Mouse (Mus musculus): ENCODE measurements around the gene Cnfn.

DNA sequence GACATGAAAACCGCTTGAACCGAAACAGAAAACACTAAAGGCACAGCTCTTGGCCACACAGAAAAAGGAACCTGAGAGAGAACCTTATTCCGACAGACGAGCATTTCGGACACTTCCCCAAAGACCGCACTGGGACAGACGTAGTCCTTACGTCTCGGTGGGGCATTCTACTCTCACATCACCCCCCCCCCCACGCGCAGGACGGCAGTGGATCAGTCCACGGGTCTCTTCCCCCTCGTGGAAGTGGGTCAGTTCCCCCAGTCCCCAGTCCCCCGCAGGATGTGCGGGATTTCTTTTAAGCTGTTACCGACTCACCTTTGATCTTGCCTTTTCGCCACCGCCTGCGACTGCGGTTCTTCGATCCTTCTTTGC, 25.6 kb upstream of the Cnfn start:
- TF ChIP-seq CTCF (conservative IDR thresholded peaks at IDR 0.05; ENCODE audit: insufficient read depth, insufficient read length, low read depth, low read length) (no peak), POLR2A (IDR thresholded peaks at IDR 0.05; ENCODE audit: low read depth, low read length) (no peak)
